Mouse (Mus musculus) spleen, adult 2 months (tissue): Measurements from ENCODE around the gene Rad17.

Experiments used
- CTCF ChIP-seq: fragments of 200-500 bp; IDR thresholded peaks from 2 replicates; pipeline ENCODE4 v1.5.1; 2011; ENCODE audit warnings: mild to moderate bottlenecking, inconsistent platforms; ENCODE audit not compliant: insufficient read depth, insufficient read length, insufficient replicate concordance; ENCODE audit errors: extremely low read depth
- POLR2A ChIP-seq: fragments of 200-500 bp; IDR thresholded peaks from 2 replicates; pipeline ENCODE4 v1.6.1; 2011; ENCODE audit warnings: low read depth, low read length, inconsistent platforms

DNA sequence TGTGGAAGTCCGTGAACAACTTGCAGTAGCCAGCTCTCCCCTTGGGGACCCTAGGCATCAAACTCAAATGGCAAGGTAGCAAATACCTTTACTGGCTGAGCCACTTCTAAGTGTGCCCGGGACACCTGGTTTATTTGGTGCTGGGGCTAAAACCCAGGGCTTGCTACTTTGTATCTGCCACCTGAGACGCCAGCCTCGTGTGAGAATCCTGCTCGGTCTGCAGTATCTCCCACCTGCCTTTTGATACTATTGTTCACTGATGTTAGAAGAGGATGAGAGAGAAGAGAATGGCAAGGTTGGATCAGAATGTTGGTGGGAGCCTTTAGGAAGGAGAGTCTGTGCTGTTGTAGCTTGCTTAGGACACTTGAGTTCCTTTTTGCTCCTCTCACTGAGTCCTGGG is 7.2 kb upstream of the Rad17 start:
- TF ChIP-seq CTCF (no peak), POLR2A (no peak)
